Mouse (Mus musculus) hindbrain, embryonic 10.5 days (tissue): ENCODE measurements at regions not wholly inside any gene's neighbourhood (a gene's known extent, or its start where the extent isn't known, plus 50 kb on each side); places are given as distances from the start of the nearest gene placed in this dataset.
A peak's percentile ranks its signal among the peaks of the same experiment; 100 is the strongest.

Experiments
- DNase-seq: peaks from one replicate; pipeline ENCODE4 v3.0.0-alpha.2; 2017; ENCODE audit warnings: low spot score
- H3K27ac ChIP-seq: fragments of 300-500 bp; sonication (generic); 2 replicates; pipeline ENCODE4 v1.5.1; 2016; ENCODE audit warnings: mild to moderate bottlenecking, moderate library complexity
- H3K27me3 ChIP-seq: fragments of 300-500 bp; sonication (generic); 2 replicates; pipeline ENCODE4 v1.6.1; 2016; ENCODE audit warnings: mild to moderate bottlenecking; ENCODE audit not compliant: poor library complexity, insufficient read depth, severe bottlenecking
- H3K36me3 ChIP-seq: fragments of 300-500 bp; sonication (generic); 2 replicates; pipeline ENCODE4 v1.6.1; 2016; ENCODE audit warnings: mild to moderate bottlenecking, moderate library complexity
- H3K4me1 ChIP-seq: fragments of 300-500 bp; sonication (generic); replicated peaks from 2 replicates; pipeline ENCODE4 v1.6.1; 2016; ENCODE audit warnings: mild to moderate bottlenecking
- H3K4me3 ChIP-seq: fragments of 300-500 bp; sonication (generic); 2 replicates; pipeline ENCODE4 v1.5.1; 2016; ENCODE audit warnings: mild to moderate bottlenecking, moderate library complexity
- H3K9me3 ChIP-seq: fragments of 300-500 bp; sonication (generic); 2 replicates; pipeline ENCODE4 v1.6.1; 2016; ENCODE audit warnings: mild to moderate bottlenecking, moderate library complexity
- WGBS: fragments of 180-500 bp; shearing (Covaris S2); methylation state at CpG from one replicate; pipeline ENCODE4 v1.1.7; 2016; 5-methylcytosine and 5-hydroxymethylcytosine counted together

GRCm38 (mm10) chr15:51392449-51393405 is 2492.0 kb upstream of the Gm7489 start:
- Histone ChIP-seq H3K36me3 (no peaks in the 10 kb centered on the region), H3K4me3 (no peak overlapping the region), H3K9me3 (no peaks in the 10 kb centered on the region), H3K27me3 (no peaks in the 10 kb centered on the region), H3K27ac (no peak overlapping the region), H3K4me1 (no peaks in the 10 kb centered on the region)
- 83% methylated on average over 7 of the region's 7 CpGs for WGBS
- no peak for DNase-seq

GRCm38 (mm10) chr15:51395961-51396360 is 2488.7 kb upstream of the Gm7489 start:
- Histone ChIP-seq H3K27ac (no peak overlapping the region), H3K9me3 (no peaks in the 10 kb centered on the region), H3K36me3 (no peaks in the 10 kb centered on the region), H3K4me3 (no peak overlapping the region), H3K27me3 (no peaks in the 10 kb centered on the region), H3K4me1 (no peaks in the 10 kb centered on the region)
- 82% methylated on average over 8 of the region's 8 CpGs for WGBS
- DNase-seq, result no peak

GRCm38 (mm10) chr15:51403581-51403980 is 2481.1 kb upstream of the Gm7489 start:
- H3K4me1 ChIP-seq, result no peaks in the 10 kb centered on the region
- no peaks in the 10 kb centered on the region for H3K27me3 ChIP-seq
- no peak for DNase-seq
- no peaks in the 10 kb centered on the region for H3K9me3 ChIP-seq
- H3K36me3 ChIP-seq, result no peaks in the 10 kb centered on the region
- WGBS, result 89% methylated on average over 3 of the region's 3 CpGs
- no peak overlapping the region for H3K27ac ChIP-seq
- no peak overlapping the region for H3K4me3 ChIP-seq

- Histone ChIP-seq H3K36me3 (no peaks in the 10 kb centered on the region), H3K9me3 (no peaks in the 10 kb centered on the region), H3K27ac (no peak overlapping the region), H3K4me3 (no peak overlapping the region), H3K4me1 (no peaks in the 10 kb centered on the region), H3K27me3 (no peaks in the 10 kb centered on the region)
- no peak for DNase-seq
- WGBS, result 90% methylated on average over 6 of the region's 6 CpGs
Measured at GRCm38 (mm10) chr15:51409791-51410308, 2474.9 kb upstream of the Gm7489 start.

DNA sequence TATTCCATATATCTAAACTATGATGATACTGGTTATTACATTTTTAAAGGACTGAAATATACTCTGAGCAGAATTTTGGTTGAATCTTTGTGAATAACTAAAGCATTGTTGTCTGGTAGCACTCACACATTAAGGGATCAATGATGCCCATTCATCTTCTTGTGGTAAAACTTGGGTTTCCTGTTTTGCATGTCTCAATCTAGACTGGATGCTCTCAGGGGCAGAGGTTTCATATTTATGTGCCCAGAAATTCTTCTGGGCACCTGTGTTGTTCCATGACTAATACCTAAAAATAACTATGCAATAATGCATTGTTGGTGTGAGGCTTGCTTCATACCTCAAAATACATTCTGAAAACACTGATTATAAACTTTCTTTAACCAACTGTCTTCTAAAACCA is 2472.7 kb upstream of the Gm7489 start:
- no peak overlapping the region for H3K27ac ChIP-seq
- no peaks in the 10 kb centered on the region for H3K27me3 ChIP-seq
- no peak for DNase-seq
- H3K4me3 ChIP-seq, result no peak overlapping the region
- H3K36me3 ChIP-seq, result no peaks in the 10 kb centered on the region
- H3K9me3 ChIP-seq, result no peaks in the 10 kb centered on the region
- no peaks in the 10 kb centered on the region for H3K4me1 ChIP-seq

DNA sequence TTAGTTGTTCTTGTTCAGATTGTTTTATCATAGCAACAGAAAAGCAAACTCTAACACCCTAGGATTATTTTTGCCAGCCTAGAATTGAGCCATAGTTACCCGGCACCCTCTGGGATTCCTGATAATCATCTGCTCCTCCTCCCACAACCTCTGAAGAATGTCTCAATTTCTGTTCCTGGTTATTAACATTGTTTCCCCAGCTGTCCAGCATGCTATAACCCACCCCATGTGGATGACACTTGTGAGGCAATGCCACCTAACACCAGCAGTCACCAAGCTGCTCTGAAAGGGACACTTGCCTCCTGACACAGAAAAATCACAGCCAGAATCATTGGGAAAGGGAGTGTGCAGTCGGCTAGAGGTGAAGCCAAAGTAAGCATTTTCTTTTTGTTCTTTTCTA is 2442.1 kb upstream of the Gm7489 start:
- Histone ChIP-seq H3K4me3 (no peak overlapping the region), H3K27me3 (no peaks in the 10 kb centered on the region), H3K36me3 (no peaks in the 10 kb centered on the region), H3K9me3 (no peaks in the 10 kb centered on the region), H3K4me1 (no peaks in the 10 kb centered on the region), H3K27ac (no peak overlapping the region)
- 81% methylated on average over 2 of the region's 2 CpGs for WGBS
- DNase-seq, result no peak

GRCm38 (mm10) chr15:51469895-51470294 is 2414.8 kb upstream of the Gm7489 start:
- Histone ChIP-seq H3K4me1 (no peaks in the 10 kb centered on the region), H3K27me3 (no peaks in the 10 kb centered on the region), H3K36me3 (no peaks in the 10 kb centered on the region), H3K9me3 (no peaks in the 10 kb centered on the region), H3K4me3 (no peak overlapping the region), H3K27ac (no peak overlapping the region)
- DNase-seq, result no peak
- WGBS, result 90% methylated on average over 3 of the region's 3 CpGs

GRCm38 (mm10) chr15:51471143-51471542 is 2413.6 kb upstream of the Gm7489 start:
- H3K4me1 ChIP-seq, result no peaks in the 10 kb centered on the region
- H3K36me3 ChIP-seq, result no peaks in the 10 kb centered on the region
- no peak overlapping the region for H3K27ac ChIP-seq
- no peaks in the 10 kb centered on the region for H3K9me3 ChIP-seq
- no peak for DNase-seq
- H3K27me3 ChIP-seq, result no peaks in the 10 kb centered on the region
- no peak overlapping the region for H3K4me3 ChIP-seq
- 76% methylated on average over 1 of the region's 1 CpGs for WGBS

DNA sequence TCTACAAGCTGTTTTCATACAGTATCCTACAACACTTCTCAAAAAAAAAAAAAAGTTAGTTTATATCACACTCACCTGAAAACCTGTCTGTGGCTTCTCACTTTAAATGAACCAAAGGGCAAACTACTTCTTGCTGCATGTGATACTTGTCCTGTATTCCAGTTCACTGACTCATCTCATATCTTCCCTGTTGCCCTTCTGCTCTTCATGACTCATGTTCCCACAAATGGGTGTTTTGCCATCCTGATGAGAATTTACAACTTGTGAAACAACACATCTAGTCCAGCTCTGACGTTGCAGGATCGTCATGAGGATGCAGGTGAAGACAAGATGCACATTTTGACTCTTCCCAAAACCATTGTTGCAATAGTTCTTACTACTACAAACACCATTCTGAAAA is 2412.7 kb upstream of the Gm7489 start:
- H3K27ac ChIP-seq, result no peak overlapping the region
- H3K9me3 ChIP-seq, result no peaks in the 10 kb centered on the region
- no peaks in the 10 kb centered on the region for H3K27me3 ChIP-seq

DNA sequence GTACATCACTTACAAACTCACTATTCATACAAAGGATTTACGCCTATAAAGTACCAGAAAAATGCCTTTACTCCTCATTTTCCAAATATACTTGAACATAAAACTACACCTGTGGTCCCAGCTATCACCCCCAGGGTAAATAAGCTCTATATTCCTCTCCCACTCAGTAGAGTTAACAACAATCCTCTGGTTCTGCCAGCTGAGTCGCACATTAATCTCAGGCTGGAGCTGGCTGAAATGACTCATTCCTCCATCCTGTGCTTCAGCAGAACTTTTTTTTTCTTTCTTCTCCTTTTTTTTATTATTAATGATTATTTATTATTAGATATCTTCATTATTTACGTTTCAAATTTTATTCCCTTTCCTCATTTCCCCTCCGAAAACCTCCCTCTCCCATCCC is 2402.8 kb upstream of the Gm7489 start:
- Histone ChIP-seq H3K4me3 (no peak overlapping the region), H3K36me3 (no peaks in the 10 kb centered on the region), H3K27ac (no peak overlapping the region), H3K27me3 (no peaks in the 10 kb centered on the region), H3K9me3 (no peaks in the 10 kb centered on the region), H3K4me1 (no peaks in the 10 kb centered on the region)
- no peak for DNase-seq
- 89% methylated on average over 4 of the region's 4 CpGs for WGBS

More for the DNA sequence above, 2412.7 kb upstream of the Gm7489 start:
- Histone ChIP-seq H3K36me3 (no peaks in the 10 kb centered on the region), H3K4me1 (no peaks in the 10 kb centered on the region), H3K4me3 (no peak overlapping the region)
- WGBS, result 91% methylated on average over 2 of the region's 2 CpGs
- DNase-seq, result no peak

GRCm38 (mm10) chr15:51484207-51484606 is 2400.5 kb upstream of the Gm7489 start:
- WGBS, result 83% methylated on average over 2 of the region's 2 CpGs
- no peaks in the 10 kb centered on the region for H3K4me1 ChIP-seq
- H3K27me3 ChIP-seq, result no peaks in the 10 kb centered on the region
- H3K9me3 ChIP-seq, result no peaks in the 10 kb centered on the region
- H3K27ac ChIP-seq, result no peak overlapping the region
- no peak overlapping the region for H3K4me3 ChIP-seq
- no peak for DNase-seq
- no peaks in the 10 kb centered on the region for H3K36me3 ChIP-seq

- WGBS, result 89% methylated on average over 2 of the region's 2 CpGs
- Histone ChIP-seq H3K4me3 (no peak overlapping the region), H3K36me3 (no peaks in the 10 kb centered on the region), H3K27ac (no peak overlapping the region), H3K9me3 (no peaks in the 10 kb centered on the region), H3K4me1 (no peaks in the 10 kb centered on the region), H3K27me3 (no peaks in the 10 kb centered on the region)
- DNase-seq, result no peak
Measured at GRCm38 (mm10) chr15:51485554-51485953, 2399.2 kb upstream of the Gm7489 start.

GRCm38 (mm10) chr15:51502058-51502741 is 2382.5 kb upstream of the Gm7489 start:
- H3K9me3 ChIP-seq, result no peaks in the 10 kb centered on the region
- H3K27ac ChIP-seq, result 0 out of 2 replicates have a peak overlapping the region, but pooled peaks have one; percentile 45
- WGBS, result 78% methylated on average over 12 of the region's 12 CpGs
- DNase-seq, result no peak
- H3K36me3 ChIP-seq, result no peaks in the 10 kb centered on the region
- H3K27me3 ChIP-seq, result no peaks in the 10 kb centered on the region
- H3K4me3 ChIP-seq, result no peak overlapping the region
- peaks cover 9% of the 10 kb centered on the region for H3K4me1 ChIP-seq
